Mouse (Mus musculus) C2C12 (cell line): ENCODE data around the gene Pigt.

Experiments used
- CEBPB ChIP-seq: IDR thresholded peaks from one replicate; pipeline ENCODE4 v1.6.1; 2011; ENCODE audit warnings: low read depth, mild to moderate bottlenecking, control low read depth, moderate library complexity
- CTCF ChIP-seq: IDR thresholded peaks from one replicate; pipeline ENCODE4 v1.5.1; 2011; ENCODE audit not compliant: control insufficient read depth, insufficient read depth, insufficient read length
- FOSL1 ChIP-seq: IDR thresholded peaks from one replicate; pipeline ENCODE4 v1.8.0; 2011; ENCODE audit warnings: mild to moderate bottlenecking, low read length; ENCODE audit not compliant: poor library complexity, insufficient read depth, severe bottlenecking
- MAX ChIP-seq: IDR thresholded peaks from one replicate; pipeline ENCODE4 v1.6.1; 2011; ENCODE audit warnings: mild to moderate bottlenecking, control low read depth
- MYOD1 ChIP-seq: IDR thresholded peaks from one replicate; pipeline ENCODE4 v1.6.1; 2011; ENCODE audit warnings: low read depth; ENCODE audit not compliant: control insufficient read depth, insufficient read length
- MYOG ChIP-seq: IDR thresholded peaks from one replicate; pipeline ENCODE4 v1.6.1; 2011; ENCODE audit not compliant: control insufficient read depth, insufficient read length; ENCODE audit errors: extremely low read depth
- USF1 ChIP-seq: IDR thresholded peaks from one replicate; pipeline ENCODE4 v1.6.1; 2011; ENCODE audit warnings: low read depth, mild to moderate bottlenecking, control low read depth, moderate library complexity

- TF ChIP-seq MAX = no peak
- no peak for TF ChIP-seq CTCF
- TF ChIP-seq MYOG = no peak
- no peak for TF ChIP-seq USF1
- TF ChIP-seq MYOD1 = no peak
- no peak for TF ChIP-seq CEBPB
- no peak for TF ChIP-seq FOSL1
Observed at GRCm38 (mm10) chr2:164473624-164474023, 23.7 kb upstream of the Pigt start, which contains the start of gene Trp53tg5.
